Mouse (Mus musculus): Measurements from ENCODE around the gene Atat1. TPM values are rescaled to one million over a fixed set of nuclear protein-coding genes. Genes with fewer than 3 reads are reported as not detected.

The Atat1 gene
- polyA plus RNA-seq (2015; fragmentation: Illumina TruSeq; extraction: RNeasy Lipid Tissue Mini Kit (QIAGEN cat#74804); ENCODE audit: low read depth, low replicate concordance): 53.4 TPM

DNA sequence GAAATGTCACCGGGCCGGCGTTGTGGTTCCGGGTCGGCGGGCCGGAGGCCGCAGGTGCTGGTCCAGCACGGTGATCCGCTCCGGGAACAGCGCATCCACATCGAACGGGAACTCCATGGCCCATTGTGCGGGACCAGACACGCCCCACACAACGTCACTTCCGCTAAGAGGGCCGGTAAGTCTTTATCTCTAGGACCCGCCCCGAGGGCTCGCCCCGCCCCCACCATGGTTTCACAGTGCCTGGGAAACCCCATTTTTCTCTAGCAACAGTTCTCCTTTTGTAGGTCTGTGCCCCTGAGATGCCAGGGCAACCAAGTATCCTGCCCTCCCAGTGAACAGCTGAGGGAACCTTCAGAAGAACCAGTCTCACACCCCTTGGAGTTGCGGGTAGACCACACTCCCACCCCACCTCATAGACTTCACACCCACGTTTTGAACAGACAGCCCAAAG is at the start of gene Atat1:
Gene Atat1, minus strand, starts transcription at position 157 of the 451 bp plus-strand sequence.

GRCm38 (mm10) chr17:35916297-35917142 is 6.6 kb upstream of the Atat1 start, which contains the start of the genes Mrps18b and Ppp1r10:
Mrps18b (minus strand) TSS chr17:35916389.
Ppp1r10 (plus strand) TSS chr17:35916434.

GRCm38 (mm10) chr17:35896781-35897643 is 12.9 kb downstream of the Atat1 start, which contains the start of gene 2310061I04Rik:
2310061I04Rik (minus strand) TSS chr17:35897431.

GRCm38 (mm10) chr17:35879245-35880057 is 30.4 kb downstream of the Atat1 start, which contains the start of gene Dhx16:
Dhx16 (plus strand) TSS chr17:35879819.

GRCm38 (mm10) chr17:35865481-35866280 is 44.2 kb downstream of the Atat1 start, which contains the start of gene Ppp1r18:
Ppp1r18 (plus strand) TSS chr17:35865593.

GRCm38 (mm10) chr17:35861198-35861857 is 48.5 kb downstream of the Atat1 start, which contains the start of gene Nrm:
Nrm (plus strand) TSS chr17:35861318.

Other genes starting within 250 kb of the Atat1 start
- 20.2 TPM for gene Vars2, start 242.5 kb downstream of the Atat1 start, polyA plus RNA-seq (2015; fragmentation: Illumina TruSeq; extraction: RNeasy Lipid Tissue Mini Kit (QIAGEN cat#74804); ENCODE audit: low read depth, low replicate concordance)
- 19.8 TPM for gene Gtf2h4, start 236.3 kb downstream of the Atat1 start, polyA plus RNA-seq (2015; fragmentation: Illumina TruSeq; extraction: RNeasy Lipid Tissue Mini Kit (QIAGEN cat#74804); ENCODE audit: low read depth, low replicate concordance)
- 52.9 TPM for gene Ddr1, start 205.5 kb downstream of the Atat1 start, polyA plus RNA-seq (2015; fragmentation: Illumina TruSeq; extraction: RNeasy Lipid Tissue Mini Kit (QIAGEN cat#74804); ENCODE audit: low read depth, low replicate concordance)
- 14.8 TPM for gene Ier3, start 88.4 kb downstream of the Atat1 start, polyA plus RNA-seq (2015; fragmentation: Illumina TruSeq; extraction: RNeasy Lipid Tissue Mini Kit (QIAGEN cat#74804); ENCODE audit: low read depth, low replicate concordance)
- 140 TPM for gene Flot1, start 86.8 kb downstream of the Atat1 start, polyA plus RNA-seq (2015; fragmentation: Illumina TruSeq; extraction: RNeasy Lipid Tissue Mini Kit (QIAGEN cat#74804); ENCODE audit: low read depth, low replicate concordance)
- gene Tubb5, start 71.8 kb downstream of the Atat1 start, polyA plus RNA-seq (2015; fragmentation: Illumina TruSeq; extraction: RNeasy Lipid Tissue Mini Kit (QIAGEN cat#74804); ENCODE audit: low read depth, low replicate concordance): 402 TPM
- 7.9 TPM for gene Mdc1, start 68.6 kb downstream of the Atat1 start, polyA plus RNA-seq (2015; fragmentation: Illumina TruSeq; extraction: RNeasy Lipid Tissue Mini Kit (QIAGEN cat#74804); ENCODE audit: low read depth, low replicate concordance)
- gene Nrm, start 48.8 kb downstream of the Atat1 start, polyA plus RNA-seq (2015; fragmentation: Illumina TruSeq; extraction: RNeasy Lipid Tissue Mini Kit (QIAGEN cat#74804); ENCODE audit: low read depth, low replicate concordance): 3.0 TPM
- 8.6 TPM for gene Ppp1r18, start 44.5 kb downstream of the Atat1 start, polyA plus RNA-seq (2015; fragmentation: Illumina TruSeq; extraction: RNeasy Lipid Tissue Mini Kit (QIAGEN cat#74804); ENCODE audit: low read depth, low replicate concordance)
- 27.2 TPM for gene Dhx16, start 30.3 kb downstream of the Atat1 start, polyA plus RNA-seq (2015; fragmentation: Illumina TruSeq; extraction: RNeasy Lipid Tissue Mini Kit (QIAGEN cat#74804); ENCODE audit: low read depth, low replicate concordance)
- 90.2 TPM for gene 2310061I04Rik, start 12.6 kb downstream of the Atat1 start, polyA plus RNA-seq (2015; fragmentation: Illumina TruSeq; extraction: RNeasy Lipid Tissue Mini Kit (QIAGEN cat#74804); ENCODE audit: low read depth, low replicate concordance)
- gene Mrps18b, start 6.3 kb upstream of the Atat1 start, polyA plus RNA-seq (2015; fragmentation: Illumina TruSeq; extraction: RNeasy Lipid Tissue Mini Kit (QIAGEN cat#74804); ENCODE audit: low read depth, low replicate concordance): 53.1 TPM
- 30.3 TPM for gene Ppp1r10, start 6.4 kb upstream of the Atat1 start, polyA plus RNA-seq (2015; fragmentation: Illumina TruSeq; extraction: RNeasy Lipid Tissue Mini Kit (QIAGEN cat#74804); ENCODE audit: low read depth, low replicate concordance)
- 64.4 TPM for gene Abcf1, start 59.7 kb upstream of the Atat1 start, polyA plus RNA-seq (2015; fragmentation: Illumina TruSeq; extraction: RNeasy Lipid Tissue Mini Kit (QIAGEN cat#74804); ENCODE audit: low read depth, low replicate concordance)
- gene Gnl1, start 69.8 kb upstream of the Atat1 start, polyA plus RNA-seq (2015; fragmentation: Illumina TruSeq; extraction: RNeasy Lipid Tissue Mini Kit (QIAGEN cat#74804); ENCODE audit: low read depth, low replicate concordance): 131 TPM
- 28.9 TPM for gene Prr3, start 70.2 kb upstream of the Atat1 start, polyA plus RNA-seq (2015; fragmentation: Illumina TruSeq; extraction: RNeasy Lipid Tissue Mini Kit (QIAGEN cat#74804); ENCODE audit: low read depth, low replicate concordance)
- 2.6 TPM for gene H2-T24, start 110.5 kb upstream of the Atat1 start, polyA plus RNA-seq (2015; fragmentation: Illumina TruSeq; extraction: RNeasy Lipid Tissue Mini Kit (QIAGEN cat#74804); ENCODE audit: low read depth, low replicate concordance)
- 26.7 TPM for gene H2-T23, start 122.8 kb upstream of the Atat1 start, polyA plus RNA-seq (2015; fragmentation: Illumina TruSeq; extraction: RNeasy Lipid Tissue Mini Kit (QIAGEN cat#74804); ENCODE audit: low read depth, low replicate concordance)
- gene H2-T22, start 132.7 kb upstream of the Atat1 start, polyA plus RNA-seq (2015; fragmentation: Illumina TruSeq; extraction: RNeasy Lipid Tissue Mini Kit (QIAGEN cat#74804); ENCODE audit: low read depth, low replicate concordance): 35.7 TPM
- gene Gm6034, start 132.9 kb upstream of the Atat1 start, polyA plus RNA-seq (2015; fragmentation: Illumina TruSeq; extraction: RNeasy Lipid Tissue Mini Kit (QIAGEN cat#74804); ENCODE audit: low read depth, low replicate concordance): not detected
- 0.46 TPM for gene Gm11127, start 148.3 kb upstream of the Atat1 start, polyA plus RNA-seq (2015; fragmentation: Illumina TruSeq; extraction: RNeasy Lipid Tissue Mini Kit (QIAGEN cat#74804); ENCODE audit: low read depth, low replicate concordance)
- gene Gm19684, start 211.6 kb upstream of the Atat1 start, polyA plus RNA-seq (2015; fragmentation: Illumina TruSeq; extraction: RNeasy Lipid Tissue Mini Kit (QIAGEN cat#74804); ENCODE audit: low read depth, low replicate concordance): not detected
- not detected for gene Gm7030, start 219.3 kb upstream of the Atat1 start, polyA plus RNA-seq (2015; fragmentation: Illumina TruSeq; extraction: RNeasy Lipid Tissue Mini Kit (QIAGEN cat#74804); ENCODE audit: low read depth, low replicate concordance)